Mouse (Mus musculus): ENCODE data around the gene Ly6g5b. TPM values are rescaled to one million over a fixed set of nuclear protein-coding genes. Genes with fewer than 3 reads are reported as not detected.

Gene Ly6g5b
- total and polyA plus RNA-seq, 3 experiments: 0.10 to 0.82 TPM; not detected in 1

- ATAC-seq (ENCODE audit: extremely low read depth, insufficient number of reproducible peaks, low FRiP score, poor library complexity, severe bottlenecking): peak; percentile 77
- TF ChIP-seq CTCF (IDR thresholded peaks at IDR 0.05; ENCODE audit: low read depth, low read length) (no peak), GATA2 (IDR thresholded peaks at IDR 0.05; ENCODE audit: borderline replicate concordance, low read depth, low read length) (no peak), GATA1 (IDR thresholded peaks at IDR 0.05; ENCODE audit: borderline replicate concordance, low read length) (no peak), POLR2AphosphoS5 (IDR thresholded peaks at IDR 0.05; ENCODE audit: insufficient replicate concordance, low read depth, low read length) (no peak), TAL1 (conservative IDR thresholded peaks at IDR 0.05; ENCODE audit: low read depth, low read length) (no peak)
- H3K9me3 ChIP-seq (replicated peaks): no peaks in the 10 kb centered on the region
These were observed 26.2 kb downstream of the Ly6g5b start, which contains the start of gene Abhd16a for GRCm38 (mm10) chr17:35088825-35089644. Abhd16a (plus strand) TSS chr17:35089263.

GRCm38 (mm10) chr17:35088151-35088550 is 27.1 kb downstream of the Ly6g5b start:
- peaks cover 66% of the 10 kb centered on the region for H3K4me1 ChIP-seq (ENCODE audit: insufficient read depth, low read depth, low read length)
- H3K36me3 ChIP-seq (replicated peaks): peaks cover 31% of the 10 kb centered on the region
- H3K9me3 ChIP-seq (replicated peaks): no peaks in the 10 kb centered on the region
- no peaks in the 10 kb centered on the region for H3K27me3 ChIP-seq (ENCODE audit: insufficient read depth, low read length)
- TF ChIP-seq TAL1 (conservative IDR thresholded peaks at IDR 0.05; ENCODE audit: low read depth, low read length) (no peak), GATA2 (IDR thresholded peaks at IDR 0.05; ENCODE audit: borderline replicate concordance, low read depth, low read length) (no peak), POLR2AphosphoS5 (IDR thresholded peaks at IDR 0.05; ENCODE audit: insufficient replicate concordance, low read depth, low read length) (no peak), CTCF (IDR thresholded peaks at IDR 0.05; ENCODE audit: low read depth, low read length) (no peak), GATA1 (IDR thresholded peaks at IDR 0.05; ENCODE audit: borderline replicate concordance, low read length) (no peak)
- no peak overlapping the region for H3K4me3 ChIP-seq (ENCODE audit: low read depth, low read length)
- DNase-seq (ENCODE audit: low spot score) (no peak), ATAC-seq (ENCODE audit: extremely low read depth, insufficient number of reproducible peaks, low FRiP score, poor library complexity, severe bottlenecking) (no peak)

More at GRCm38 (mm10) chr17:35088825-35089644, 26.2 kb downstream of the Ly6g5b start, which contains the start of gene Abhd16a:
- no peaks in the 10 kb centered on the region for H3K27me3 ChIP-seq (ENCODE audit: insufficient read depth, low read length)
- DNase-seq (ENCODE audit: low spot score): peak; percentile 82
- H3K4me3 ChIP-seq (ENCODE audit: low read depth, low read length): peak within 1 kb of the TSS; percentile 81
- peaks cover 40% of the 10 kb centered on the region for H3K36me3 ChIP-seq (replicated peaks)
- H3K4me1 ChIP-seq (ENCODE audit: insufficient read depth, low read depth, low read length): peaks cover 64% of the 10 kb centered on the region

- H3K4me1 ChIP-seq (ENCODE audit: insufficient read depth, low read depth, low read length): peaks cover 64% of the 10 kb centered on the region
- H3K36me3 ChIP-seq (replicated peaks): peaks cover 3% of the 10 kb centered on the region
- TF ChIP-seq TAL1 (conservative IDR thresholded peaks at IDR 0.05; ENCODE audit: low read depth, low read length): no peak
- no peak for TF ChIP-seq POLR2AphosphoS5 (IDR thresholded peaks at IDR 0.05; ENCODE audit: insufficient replicate concordance, low read depth, low read length)
- no peak for TF ChIP-seq GATA2 (IDR thresholded peaks at IDR 0.05; ENCODE audit: borderline replicate concordance, low read depth, low read length)
- TF ChIP-seq GATA1 (IDR thresholded peaks at IDR 0.05; ENCODE audit: borderline replicate concordance, low read length): no peak
- TF ChIP-seq CTCF (IDR thresholded peaks at IDR 0.05; ENCODE audit: low read depth, low read length): no peak
- no peak within 1 kb of the TSS for H3K4me3 ChIP-seq (ENCODE audit: low read depth, low read length)
- ATAC-seq (ENCODE audit: extremely low read depth, insufficient number of reproducible peaks, low FRiP score, poor library complexity, severe bottlenecking) (peak; percentile 38; the same call in 1 of the 2 replicates), DNase-seq (ENCODE audit: low spot score) (no peak)
- H3K9me3 ChIP-seq (replicated peaks): no peaks in the 10 kb centered on the region
- no peaks in the 10 kb centered on the region for H3K27me3 ChIP-seq (ENCODE audit: insufficient read depth, low read length)
These were observed 29.9 kb downstream of the Ly6g5b start, which contains the start of gene Ly6g6f for GRCm38 (mm10) chr17:35085208-35085865. Ly6g6f (minus strand) TSS chr17:35085610.

- Histone ChIP-seq H3K27me3 (ENCODE audit: insufficient read depth, low read length) (no peaks in the 10 kb centered on the region), H3K4me3 (ENCODE audit: low read depth, low read length) (no peak overlapping the region), H3K9me3 (replicated peaks) (no peaks in the 10 kb centered on the region), H3K36me3 (replicated peaks) (no peaks in the 10 kb centered on the region), H3K4me1 (ENCODE audit: insufficient read depth, low read depth, low read length) (peaks cover 73% of the 10 kb centered on the region)
- no peak for DNase-seq (ENCODE audit: low spot score)
- no peak for ATAC-seq (ENCODE audit: extremely low read depth, insufficient number of reproducible peaks, low FRiP score, poor library complexity, severe bottlenecking)
- TF ChIP-seq CTCF (IDR thresholded peaks at IDR 0.05; ENCODE audit: low read depth, low read length): no peak
- no peak for TF ChIP-seq GATA2 (IDR thresholded peaks at IDR 0.05; ENCODE audit: borderline replicate concordance, low read depth, low read length)
- TF ChIP-seq TAL1 (conservative IDR thresholded peaks at IDR 0.05; ENCODE audit: low read depth, low read length): no peak
- TF ChIP-seq POLR2AphosphoS5 (IDR thresholded peaks at IDR 0.05; ENCODE audit: insufficient replicate concordance, low read depth, low read length): no peak
- no peak for TF ChIP-seq GATA1 (IDR thresholded peaks at IDR 0.05; ENCODE audit: borderline replicate concordance, low read length)
These were observed 31.2 kb downstream of the Ly6g5b start for GRCm38 (mm10) chr17:35083929-35084497.

GRCm38 (mm10) chr17:35082841-35083576 is 32.2 kb downstream of the Ly6g5b start:
- H3K36me3 ChIP-seq (replicated peaks): no peaks in the 10 kb centered on the region
- peaks cover 3% of the 10 kb centered on the region; the same call in 1 of the 2 replicates for H3K27me3 ChIP-seq (ENCODE audit: insufficient read depth, low read length)
- ATAC-seq (ENCODE audit: extremely low read depth, insufficient number of reproducible peaks, low FRiP score, poor library complexity, severe bottlenecking): no peak
- no peak for DNase-seq (ENCODE audit: low spot score)
- H3K4me3 ChIP-seq (ENCODE audit: low read depth, low read length): no peak overlapping the region
- TF ChIP-seq CTCF (IDR thresholded peaks at IDR 0.05; ENCODE audit: low read depth, low read length) (no peak), POLR2AphosphoS5 (IDR thresholded peaks at IDR 0.05; ENCODE audit: insufficient replicate concordance, low read depth, low read length) (no peak), TAL1 (conservative IDR thresholded peaks at IDR 0.05; ENCODE audit: low read depth, low read length) (no peak)
- peaks cover 79% of the 10 kb centered on the region for H3K4me1 ChIP-seq (ENCODE audit: insufficient read depth, low read depth, low read length)
- H3K9me3 ChIP-seq (replicated peaks): no peaks in the 10 kb centered on the region

All from G1E (cell line).